Mouse (Mus musculus) erythroblast, embryonic 14.5 days (primary cell): Measurements from ENCODE around the gene Poc5.

Source experiments
- GATA1 ChIP-seq: IDR thresholded peaks from 2 replicates; pipeline ENCODE4 v1.6.1; 2012; ENCODE audit warnings: low read length, inconsistent platforms, mixed read lengths
- TAL1 ChIP-seq: IDR thresholded peaks from 3 replicates; pipeline ENCODE4 v1.6.1; 2012; ENCODE audit warnings: low read length, inconsistent platforms, mixed read lengths

DNA sequence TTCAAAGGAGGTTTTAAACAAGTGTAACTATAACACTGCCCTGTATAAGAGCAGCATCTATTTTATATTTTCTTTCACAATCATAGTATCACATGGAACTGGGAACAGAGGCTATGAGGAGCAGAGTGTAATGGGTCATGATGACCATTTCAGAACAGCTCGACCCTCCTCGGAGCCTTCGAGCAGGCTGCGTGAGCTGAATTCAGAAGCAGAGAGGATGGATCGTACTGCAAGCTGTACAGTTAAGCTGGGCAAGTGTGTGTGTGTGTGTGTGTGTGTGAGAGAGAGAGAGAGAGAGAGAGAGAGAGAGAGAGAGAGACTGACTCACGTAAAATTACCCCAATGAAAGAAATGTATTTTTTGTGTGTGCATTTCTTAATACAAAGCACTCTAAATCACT is 37.9 kb upstream of the Poc5 start:
- TF ChIP-seq GATA1 (no peak), TAL1 (no peak)
